Mouse (Mus musculus) CD4-positive, CD25-positive, alpha-beta regulatory T cell, adult 2 months (primary cell): ENCODE measurements around the gene Zhx3.

Source experiments
- DNase-seq: peaks from one replicate; pipeline ENCODE4 v3.0.0-alpha.2; 2012; ENCODE audit warnings: low read depth, low spot score

Zhx3 gene

DNA sequence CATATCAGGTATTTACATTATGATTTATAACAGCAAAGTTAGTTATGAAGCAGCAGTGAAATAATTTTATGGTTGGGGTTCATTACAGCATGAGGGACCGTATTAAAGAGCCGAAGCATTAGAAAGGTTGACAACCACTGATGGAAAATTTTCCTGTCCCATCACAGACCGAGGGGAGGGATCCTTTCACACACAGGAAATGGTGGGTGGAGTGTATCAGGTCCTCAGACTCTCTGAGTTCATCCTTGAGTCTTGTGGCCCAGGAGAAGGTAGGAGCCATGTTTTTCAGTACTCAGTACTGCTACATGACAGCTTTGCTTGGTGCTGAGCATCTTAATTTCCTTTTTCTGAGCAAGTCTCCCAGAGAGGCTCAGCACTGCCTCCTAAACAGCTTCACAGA is 109.0 kb downstream of the Zhx3 start:
- peak; percentile 54 for DNase-seq

DNA sequence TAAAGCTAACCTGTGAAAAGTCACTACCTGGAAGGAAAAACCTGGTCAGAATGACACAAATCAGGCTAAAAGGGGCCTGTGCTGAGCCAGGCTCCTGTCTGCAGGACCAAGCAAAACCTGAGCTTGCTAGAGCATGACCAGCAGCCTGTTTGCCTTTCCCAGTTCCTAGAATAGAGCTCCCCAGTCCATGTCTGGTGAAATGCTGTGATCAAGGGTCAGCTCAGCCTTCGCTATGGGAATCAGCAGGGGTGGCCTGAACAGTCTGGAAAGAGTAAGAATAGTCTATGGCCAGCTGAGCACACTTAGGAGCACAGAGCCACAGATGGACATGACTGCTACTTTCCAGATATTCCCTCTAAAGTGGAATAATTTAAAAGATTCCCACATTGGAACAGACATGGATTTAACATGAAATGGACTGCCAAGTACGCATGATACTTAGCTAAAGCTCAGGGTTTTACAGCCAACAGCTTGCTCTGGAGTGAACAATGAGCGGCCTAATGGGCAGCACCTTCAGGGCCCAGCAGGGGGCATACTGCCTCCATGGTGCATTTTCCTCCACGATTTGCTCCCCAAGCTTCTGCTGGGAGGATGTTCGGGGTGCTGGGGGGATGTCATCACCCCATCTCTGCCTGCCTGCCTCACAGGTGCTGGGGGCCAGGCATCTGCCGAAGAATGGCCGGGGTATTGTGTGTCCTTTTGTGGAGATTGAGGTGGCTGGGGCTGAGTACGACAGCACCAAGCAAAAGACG is 112.2 kb downstream of the Zhx3 start:
- DNase-seq: peak; percentile 55

DNA sequence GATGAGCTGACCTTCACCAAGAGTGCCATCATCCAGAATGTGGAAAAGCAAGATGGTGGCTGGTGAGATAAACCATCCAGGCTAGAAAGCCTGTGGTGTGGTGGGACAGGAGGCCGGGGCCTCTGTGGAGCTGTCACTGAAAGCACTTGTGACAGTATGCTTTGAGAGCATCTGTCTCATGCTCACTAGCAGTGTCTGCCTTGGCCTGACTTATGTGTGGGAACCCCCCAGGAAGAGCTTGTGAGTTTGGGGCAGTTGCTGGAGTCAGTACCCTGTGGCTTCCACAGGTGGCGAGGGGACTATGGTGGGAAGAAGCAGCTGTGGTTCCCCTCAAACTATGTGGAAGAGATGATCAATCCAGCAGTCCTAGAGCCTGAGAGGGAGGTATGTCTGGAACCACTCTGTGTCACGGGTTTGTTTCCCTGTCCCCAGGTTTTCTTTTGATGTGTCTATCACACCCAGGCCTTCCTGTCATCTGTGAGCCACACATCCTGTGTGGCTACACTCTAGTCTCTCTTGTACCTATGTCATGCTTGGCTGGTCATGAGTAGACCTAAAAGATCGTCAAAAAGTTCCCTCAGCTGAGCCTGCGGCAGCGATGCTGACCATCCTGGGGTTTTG is 116.1 kb downstream of the Zhx3 start:
- peak; percentile 74 for DNase-seq

DNA sequence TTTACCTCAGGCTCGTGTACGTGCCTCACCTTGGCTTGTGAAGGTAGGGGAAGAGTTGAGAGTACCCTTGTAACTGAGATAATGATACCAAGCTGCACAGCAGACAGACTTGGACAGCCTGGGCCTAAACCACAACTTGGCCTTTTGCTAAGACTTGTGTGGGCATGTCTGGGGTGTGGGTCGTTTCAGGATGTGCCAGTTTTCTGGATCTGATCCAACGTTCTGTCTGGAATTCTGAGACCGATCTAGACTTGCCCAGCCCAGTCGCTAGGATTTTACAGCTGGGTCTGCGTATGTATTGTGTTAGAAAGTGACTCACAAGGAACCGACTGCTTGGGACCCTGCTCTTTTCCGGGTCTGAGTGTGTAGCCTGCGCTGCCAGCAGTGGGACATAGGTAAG is 125.7 kb downstream of the Zhx3 start:
- DNase-seq: no peak

DNA sequence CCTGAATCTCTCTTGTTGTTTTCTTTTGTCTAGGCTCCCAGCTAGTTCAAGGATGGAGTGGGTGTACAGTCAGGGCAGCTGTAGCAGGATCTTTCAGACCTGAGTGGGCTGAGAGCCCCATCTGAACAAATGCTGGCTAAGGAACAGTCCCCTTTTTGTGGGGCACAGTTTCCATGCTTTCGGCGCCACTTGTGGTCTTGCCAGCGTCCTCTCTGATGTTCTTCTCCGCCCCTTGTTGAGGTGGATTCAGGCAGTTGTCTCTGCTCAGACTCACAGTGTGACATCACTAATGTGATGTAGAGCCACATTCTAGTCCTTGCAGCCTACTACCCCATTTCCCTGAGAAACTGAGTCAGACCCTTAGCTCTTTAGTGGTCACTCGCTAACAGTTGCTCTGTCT is 126.2 kb downstream of the Zhx3 start:
- peak; percentile 43 for DNase-seq

DNA sequence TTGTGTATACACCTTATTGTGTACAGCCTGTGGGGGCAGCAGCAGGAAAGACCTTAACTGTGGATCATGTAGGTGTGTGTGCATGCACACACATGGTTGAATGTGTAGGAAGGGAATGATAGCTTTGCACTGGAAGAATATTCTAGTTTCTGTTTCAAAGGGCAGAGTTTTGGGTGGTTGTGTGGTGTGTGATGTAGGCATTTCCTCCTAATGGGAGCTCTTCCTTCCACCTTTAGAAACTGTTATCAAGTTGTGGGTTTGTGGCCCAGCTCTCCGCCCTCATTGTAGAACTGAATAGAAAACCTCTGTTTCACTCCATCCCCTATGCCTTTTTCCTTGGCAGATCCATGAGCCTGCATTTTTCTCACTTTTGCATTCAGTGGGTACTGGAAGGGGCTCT is 127.3 kb downstream of the Zhx3 start:
- DNase-seq: peak; percentile 55

DNA sequence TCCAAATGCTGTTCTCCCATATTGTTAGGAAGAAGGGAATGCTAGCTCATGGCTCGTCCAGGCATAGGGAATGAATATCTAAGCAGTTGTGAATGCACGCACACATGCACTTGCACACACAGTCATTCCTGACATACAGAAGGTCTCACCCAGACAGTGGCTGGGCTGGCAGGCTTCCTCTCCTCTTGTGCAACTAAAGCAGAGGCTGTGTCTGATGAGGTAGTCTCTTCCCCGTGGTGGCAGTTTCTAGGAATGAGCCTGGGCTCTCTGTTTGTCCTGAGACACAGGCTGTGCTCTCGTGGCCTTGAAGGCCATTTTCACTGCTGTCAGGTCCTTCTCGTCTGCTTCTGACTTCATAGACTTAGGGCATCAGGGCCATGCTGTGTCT is 128.0 kb downstream of the Zhx3 start:
- no peak for DNase-seq

DNA sequence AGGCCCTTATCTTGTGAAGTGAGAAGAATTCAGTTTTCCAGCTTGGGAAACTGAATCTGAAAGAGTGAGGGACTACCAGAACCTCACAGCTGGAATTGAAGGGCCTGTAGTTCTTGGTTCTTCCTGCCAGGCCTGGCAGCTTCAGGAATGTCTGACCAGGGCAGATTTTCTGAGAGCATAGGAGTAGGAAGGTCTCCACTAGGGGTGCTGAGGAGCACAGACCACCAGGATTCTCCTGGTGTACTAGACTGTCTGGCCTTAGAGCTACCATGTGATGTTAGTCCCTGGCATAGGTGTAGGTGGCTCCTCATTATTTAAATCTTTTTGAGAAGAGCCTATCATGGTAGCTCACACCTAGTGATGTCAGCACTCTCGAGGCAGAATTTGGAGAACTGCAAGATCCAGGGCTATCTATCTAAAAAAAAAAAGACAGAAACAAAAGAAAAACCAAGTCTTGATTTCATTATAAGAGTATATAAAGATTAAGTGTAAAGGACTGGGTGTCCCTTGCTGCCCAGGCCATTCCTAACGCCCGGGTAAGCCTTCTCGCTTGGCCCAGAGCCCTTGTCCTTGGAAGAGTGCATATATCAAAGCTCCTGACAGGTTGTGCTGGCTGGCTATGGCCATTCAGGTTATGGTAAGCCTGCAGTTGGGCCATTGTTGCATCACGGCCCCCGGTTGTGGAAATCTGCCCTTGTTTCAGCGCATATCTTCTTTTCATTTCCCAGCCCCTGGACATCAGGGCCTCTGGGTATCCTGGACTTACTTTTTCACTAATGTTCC is 128.6 kb downstream of the Zhx3 start:
- peak; percentile 56 for DNase-seq

DNA sequence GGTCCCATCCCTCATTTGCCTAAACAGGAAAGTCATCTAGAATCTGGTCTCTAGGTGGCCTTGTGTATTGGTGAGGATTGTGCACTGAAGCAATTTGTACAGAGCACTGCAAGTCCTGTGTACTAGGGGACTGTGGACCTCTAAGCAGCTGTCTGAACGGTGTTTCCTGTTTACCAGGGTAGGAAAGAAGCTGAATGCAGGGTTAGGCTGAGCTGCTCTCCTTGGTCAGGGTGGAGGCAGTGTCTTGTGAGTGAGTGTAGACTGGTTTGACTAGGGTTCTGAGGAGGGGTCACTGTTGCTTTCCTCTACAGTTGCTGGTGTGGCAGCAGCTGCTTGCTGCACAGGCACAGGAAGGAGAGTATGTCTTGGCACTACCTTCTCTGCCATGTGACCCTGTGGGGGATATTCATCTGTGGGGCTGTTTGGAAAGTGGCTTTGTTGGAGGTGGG is 130.6 kb downstream of the Zhx3 start:
- DNase-seq: peak; percentile 67

DNA sequence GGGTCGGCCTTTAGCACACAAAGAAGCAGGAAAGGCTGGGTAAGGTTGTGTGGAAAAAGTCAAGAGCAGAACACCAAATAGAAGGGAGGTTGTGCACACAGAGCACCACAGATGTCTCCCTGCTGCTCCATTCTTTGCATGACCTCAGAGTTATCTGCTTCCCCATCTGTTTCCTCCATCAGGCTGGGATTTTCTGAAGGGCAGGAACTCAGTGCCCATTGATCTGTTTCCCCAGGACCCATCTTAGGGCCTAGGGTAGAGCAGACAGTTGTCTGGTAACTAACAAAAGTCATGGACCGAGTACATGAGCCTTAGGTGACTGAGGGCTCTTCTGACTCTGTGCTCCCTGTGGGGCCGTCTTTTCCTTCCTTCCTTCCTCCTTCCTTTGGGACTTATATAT is 131.2 kb downstream of the Zhx3 start:
- DNase-seq: peak; percentile 35

DNA sequence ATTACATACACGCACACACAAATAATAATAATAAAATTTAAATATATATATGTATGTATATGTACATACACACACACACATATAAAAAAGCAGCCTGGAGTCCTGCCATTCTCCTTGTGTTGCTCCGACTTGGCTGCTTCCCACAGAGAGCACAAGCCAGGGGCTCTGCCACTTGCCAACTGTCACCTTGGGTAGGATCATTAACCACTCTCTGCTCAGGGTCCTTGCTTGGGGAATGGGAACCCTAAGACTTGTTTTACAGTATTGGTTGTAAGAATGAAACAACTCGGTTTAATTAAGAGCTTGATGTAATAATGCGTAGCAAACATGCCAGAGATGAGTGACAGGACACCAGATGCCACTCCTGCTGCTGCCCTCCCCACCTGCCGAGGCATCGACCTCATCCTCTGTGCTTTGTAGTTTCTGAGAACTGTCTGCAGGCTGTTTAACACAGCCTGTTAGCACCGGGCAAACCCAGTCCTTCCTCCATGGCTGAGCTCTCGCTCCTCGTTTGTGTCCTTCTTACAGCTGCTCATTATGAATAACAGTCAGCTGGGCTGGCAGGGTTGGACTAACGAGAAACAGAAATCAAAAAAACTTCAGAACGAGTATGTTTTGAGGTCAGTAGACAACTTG is 132.2 kb downstream of the Zhx3 start:
- peak; percentile 72 for DNase-seq

DNA sequence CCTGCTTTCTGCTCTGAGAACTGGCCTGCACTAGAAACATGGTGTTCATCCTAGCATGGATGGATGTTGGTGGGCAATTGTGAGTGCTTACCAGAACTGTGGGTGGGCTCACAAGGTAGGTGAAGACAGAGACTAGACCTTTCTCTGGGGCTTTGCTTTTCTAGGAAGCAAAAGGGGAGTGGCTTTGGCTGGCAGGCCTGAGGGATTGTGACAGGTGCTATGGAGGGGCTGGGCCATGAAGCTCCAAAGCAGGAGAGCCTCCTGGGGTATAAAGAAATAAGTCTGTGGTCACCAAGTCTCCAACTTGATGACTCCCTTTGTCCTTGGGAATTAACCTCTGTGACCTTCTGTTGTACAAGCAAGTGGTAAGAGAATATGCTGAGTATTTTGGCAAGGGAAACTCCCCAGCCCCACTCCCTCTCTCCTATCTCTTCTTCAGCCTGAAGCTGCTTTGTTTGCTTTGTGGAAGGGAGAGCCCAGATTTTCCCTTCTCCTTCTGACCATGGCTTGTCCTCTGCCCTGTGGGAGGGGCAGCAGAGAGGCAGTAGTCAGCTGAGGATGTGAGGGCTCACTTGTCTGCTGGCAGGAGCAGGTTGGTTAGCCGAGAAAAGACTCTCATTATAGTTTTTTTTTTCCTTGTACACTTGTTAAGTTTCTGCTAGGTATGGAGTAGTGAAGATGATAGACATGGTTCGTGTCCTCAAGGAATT is 133.0 kb downstream of the Zhx3 start:
- peak; percentile 30 for DNase-seq

DNA sequence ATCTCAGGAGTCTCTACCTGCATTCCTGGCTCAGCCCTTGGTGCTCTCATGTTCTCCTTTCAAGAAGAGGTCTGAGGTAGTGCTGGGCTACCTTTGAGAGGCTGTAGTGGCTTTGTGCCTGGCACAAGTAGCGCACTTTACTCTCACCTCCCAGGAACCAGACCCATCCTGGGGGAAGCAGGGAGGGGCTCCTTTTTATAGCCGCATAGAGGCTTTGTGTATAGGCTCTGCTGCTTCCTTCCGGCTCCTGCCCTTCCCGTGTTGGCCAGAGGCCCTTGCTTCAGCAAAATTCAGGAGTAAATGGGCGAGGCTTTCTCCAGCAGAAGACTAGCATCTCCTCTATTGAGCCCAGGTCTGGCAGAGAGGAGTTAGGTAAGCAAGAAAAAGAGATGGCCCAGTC is 134.4 kb downstream of the Zhx3 start:
- no peak for DNase-seq

DNA sequence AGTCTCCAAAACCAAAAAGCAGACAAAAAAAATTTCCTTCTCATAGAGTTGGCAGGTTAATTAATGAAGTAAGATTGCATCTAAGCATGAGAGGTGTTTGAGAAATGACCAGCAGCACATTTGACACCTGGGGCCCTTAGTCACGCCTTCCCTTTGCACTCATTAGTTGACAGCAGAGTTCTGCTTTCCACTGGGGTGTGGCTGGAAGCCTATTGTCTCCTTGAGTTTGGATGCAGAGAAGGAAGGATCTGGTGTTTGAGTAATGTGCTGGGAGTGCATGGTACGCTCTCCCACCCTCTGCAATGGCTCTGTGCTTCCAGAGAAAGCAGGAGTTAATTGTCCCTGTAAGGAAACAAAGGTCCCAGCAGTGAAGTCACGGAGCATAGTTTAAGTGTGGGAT is 136.3 kb downstream of the Zhx3 start:
- no peak for DNase-seq

DNA sequence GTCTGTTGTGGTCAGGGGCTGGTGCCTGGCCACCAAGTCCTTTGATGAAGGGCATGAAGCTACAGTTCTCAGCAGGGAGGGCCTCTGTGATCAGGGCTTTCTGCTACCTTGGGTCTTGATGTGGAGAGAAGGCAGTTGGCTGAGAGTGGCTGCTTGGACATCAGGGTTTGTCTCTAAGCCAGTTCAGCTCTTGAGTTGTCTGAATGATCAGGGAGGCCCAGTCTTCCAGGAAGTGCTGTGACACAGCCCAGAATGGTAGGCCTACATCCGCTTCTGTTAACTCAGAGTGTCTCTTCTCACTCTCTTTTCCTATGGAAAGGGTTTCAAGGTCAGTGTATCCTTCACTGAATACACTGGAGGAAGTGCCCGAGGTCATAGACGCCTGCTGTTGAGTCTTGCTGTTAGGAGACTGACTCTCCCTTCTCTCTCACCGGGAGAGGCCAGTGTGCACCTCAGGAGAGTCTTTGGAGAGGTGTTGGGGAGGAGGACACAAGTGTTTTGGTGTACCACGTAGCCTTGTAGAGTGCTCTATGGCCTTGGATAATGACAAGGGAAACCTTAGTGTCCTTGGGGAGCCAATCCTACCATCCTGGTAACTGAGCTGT is 137.0 kb downstream of the Zhx3 start:
- peak; percentile 60 for DNase-seq

DNA sequence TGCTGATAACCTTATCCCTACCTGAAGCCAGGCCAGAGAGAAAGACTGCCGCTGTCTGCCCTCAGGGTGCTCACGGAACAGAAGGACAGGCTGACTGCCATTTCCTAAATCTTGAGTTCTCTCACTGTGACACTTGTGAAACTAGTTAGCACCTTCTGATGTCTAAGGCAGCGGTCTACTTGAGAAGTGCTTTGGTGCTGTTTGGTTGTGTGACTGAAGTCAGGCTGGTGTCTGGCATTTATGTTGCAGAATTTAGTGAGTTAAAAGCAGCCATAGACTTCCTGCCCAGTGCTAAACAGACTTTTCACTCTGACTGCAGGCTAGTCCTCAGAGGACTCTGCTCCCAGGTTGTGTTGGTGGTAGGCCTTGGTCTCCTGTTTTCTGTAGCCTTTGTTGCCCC is 138.5 kb downstream of the Zhx3 start:
- DNase-seq: peak; percentile 72

DNA sequence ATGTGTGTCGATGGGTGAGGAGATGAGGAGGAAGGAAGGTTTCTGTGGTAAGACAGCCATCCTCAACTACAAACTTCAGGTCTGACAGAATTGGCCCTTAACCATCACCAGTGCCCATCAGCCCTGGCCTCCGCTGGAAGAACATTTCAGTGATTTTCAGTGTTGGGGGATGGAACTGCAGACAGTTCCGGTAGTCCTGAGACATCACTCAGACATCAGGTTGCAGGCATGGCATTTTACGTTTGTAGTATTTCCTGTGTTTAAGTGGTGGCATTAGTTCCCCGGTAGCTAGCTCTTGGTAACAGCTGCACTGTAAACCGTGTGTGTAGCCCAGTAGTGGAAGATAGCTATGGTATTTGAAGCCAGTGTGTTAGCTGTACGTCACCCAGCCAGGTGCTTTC is 139.7 kb downstream of the Zhx3 start:
- DNase-seq: peak; percentile 82

DNA sequence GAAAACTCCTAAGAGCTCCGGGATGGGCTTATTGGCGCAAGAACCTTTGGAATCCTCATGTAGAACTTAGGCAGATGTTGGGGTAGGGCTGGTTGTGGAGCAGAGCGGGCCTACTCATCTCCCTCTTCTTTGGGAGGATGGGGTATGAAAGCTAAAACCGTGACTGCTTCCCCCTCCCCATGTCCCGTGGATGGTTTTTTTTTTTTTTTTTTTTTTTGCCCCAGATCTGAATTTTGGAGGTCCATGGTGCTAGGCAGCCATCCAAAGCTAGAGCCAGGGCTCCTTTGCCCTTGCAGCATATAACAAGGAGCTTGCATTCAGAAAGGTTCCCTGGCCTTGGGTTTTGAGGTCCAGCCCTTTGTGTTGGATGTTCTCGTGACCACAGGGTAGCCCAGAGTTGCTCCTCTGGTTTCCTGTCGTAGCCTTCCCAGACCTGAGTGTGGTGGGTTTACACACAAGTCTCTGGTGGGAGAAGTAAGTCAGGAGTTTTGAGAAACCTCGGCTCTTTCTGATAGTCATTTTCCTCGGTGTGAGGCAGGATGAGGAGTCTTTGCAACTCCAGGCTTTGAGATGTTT is 140.3 kb downstream of the Zhx3 start:
- DNase-seq: no peak

DNA sequence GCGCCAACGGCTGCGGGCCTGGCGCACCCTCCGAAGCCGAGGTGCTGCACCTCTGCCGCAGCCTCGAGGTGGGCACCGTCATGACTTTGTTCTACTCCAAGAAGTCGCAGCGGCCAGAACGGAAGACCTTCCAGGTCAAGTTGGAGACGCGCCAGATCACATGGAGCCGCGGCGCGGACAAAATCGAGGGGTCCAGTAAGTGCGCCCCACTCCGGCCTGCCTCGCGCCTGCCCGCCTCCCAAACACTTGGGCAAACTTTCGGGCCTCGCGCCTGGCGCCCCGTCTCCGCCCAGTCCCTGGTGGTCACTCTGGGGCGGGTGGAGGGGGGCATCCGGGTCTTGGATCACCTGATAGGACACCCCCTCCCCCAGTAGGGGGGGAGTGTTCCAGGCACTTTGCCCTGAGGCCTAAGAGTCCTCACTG is 140.9 kb downstream of the Zhx3 start:
- no peak for DNase-seq

DNA sequence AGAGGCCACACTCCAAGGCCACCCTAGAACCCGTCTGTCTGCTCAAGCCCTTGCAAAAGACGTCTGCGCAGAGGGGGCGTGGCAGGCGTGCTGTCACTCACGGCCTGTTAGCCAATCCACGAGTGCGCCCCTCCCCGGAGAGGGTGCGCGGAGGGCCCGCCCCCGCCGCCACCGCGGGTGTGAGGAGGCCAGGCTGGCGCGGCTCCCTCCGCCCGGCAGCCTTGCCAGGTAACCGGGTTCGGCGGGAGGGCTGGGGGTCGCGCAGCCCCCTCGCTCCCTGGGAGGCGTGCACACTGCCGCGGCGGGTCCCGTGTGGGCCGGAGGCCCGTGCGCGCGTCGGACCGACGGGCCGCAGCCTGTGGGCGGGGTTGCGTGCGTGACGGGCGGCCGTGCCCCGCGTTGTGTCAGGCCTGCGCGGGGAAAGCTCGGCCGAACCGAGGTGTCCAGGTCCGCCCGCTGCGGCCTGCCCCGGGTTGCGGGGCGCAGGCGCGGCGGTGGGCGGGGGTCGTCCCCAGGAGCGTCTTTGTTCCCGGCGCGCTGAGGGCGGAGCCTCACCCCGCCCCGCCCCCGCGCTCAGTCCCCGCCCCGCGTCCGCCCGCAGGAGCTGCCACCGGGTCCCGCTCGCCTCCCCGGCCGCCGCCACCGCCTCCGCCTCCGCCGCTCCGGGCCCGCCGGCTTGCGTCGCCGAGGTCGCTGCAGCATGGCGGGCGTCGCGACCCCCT is 141.5 kb downstream of the Zhx3 start, which contains the start of gene Plcg1:
TSS of gene Plcg1 (plus strand) at position 184 of the 722 bp plus-strand sequence.
- DNase-seq: peak; percentile 97
